Mouse (Mus musculus) spleen, adult 2 months (tissue): Measurements from ENCODE around the gene Fut8.

Experiments
- CTCF ChIP-seq: fragments of 200-500 bp; IDR thresholded peaks from 2 replicates; pipeline ENCODE4 v1.5.1; 2011; ENCODE audit warnings: mild to moderate bottlenecking, inconsistent platforms; ENCODE audit not compliant: insufficient read depth, insufficient read length, insufficient replicate concordance; ENCODE audit errors: extremely low read depth
- POLR2A ChIP-seq: fragments of 200-500 bp; IDR thresholded peaks from 2 replicates; pipeline ENCODE4 v1.6.1; 2011; ENCODE audit warnings: low read depth, low read length, inconsistent platforms

DNA sequence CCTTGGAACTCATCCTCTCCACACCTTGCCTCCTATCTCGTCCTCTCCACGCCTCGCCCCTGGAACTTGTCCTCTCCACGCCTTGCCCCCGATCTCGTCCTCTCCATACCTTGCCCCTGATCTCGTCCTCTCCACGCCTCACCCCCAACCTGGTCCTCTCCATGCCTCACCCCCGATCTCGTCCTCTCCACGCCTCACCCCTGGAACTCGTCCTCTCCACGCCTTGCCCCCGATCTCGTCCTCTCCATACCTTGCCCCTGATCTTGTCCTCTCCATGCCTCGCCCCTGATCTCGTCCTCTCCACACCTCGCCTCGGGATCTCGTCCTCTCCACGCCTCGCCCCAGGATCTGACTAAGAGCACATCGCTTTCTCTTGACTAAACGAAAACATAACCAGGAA, 269.8 kb downstream of the Fut8 start:
- no peak for TF ChIP-seq CTCF
- TF ChIP-seq POLR2A: no peak
